Mouse (Mus musculus): Measurements from ENCODE around the gene Rpf2. TPM values are rescaled to one million over a fixed set of nuclear protein-coding genes. Genes with fewer than 3 reads are reported as not detected.

Rpf2 gene
- total and polyA plus RNA-seq, 3 experiments, result 92.8 to 122 TPM; not detected in 1

DNA sequence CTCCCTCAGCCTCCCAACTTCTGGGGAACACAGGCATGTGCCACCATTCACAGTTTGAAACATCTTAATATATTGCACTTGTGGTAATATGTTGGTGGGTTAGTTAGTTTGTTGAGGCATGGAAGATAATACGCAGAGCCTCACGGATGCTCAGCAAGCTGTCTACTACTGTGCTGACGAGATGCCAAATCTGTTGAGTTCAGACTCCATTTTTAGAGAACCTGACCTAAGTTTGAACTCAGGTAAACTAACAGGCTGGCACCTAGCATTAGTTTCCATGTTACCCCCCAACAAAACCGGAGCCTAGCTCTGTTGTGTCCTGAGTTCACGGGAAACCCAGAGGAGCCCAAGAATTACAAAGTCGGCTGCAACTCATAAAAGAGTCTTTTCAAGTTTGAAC, 51.8 kb downstream of the Rpf2 start:
- Histone ChIP-seq H3K36me3 (ENCODE audit: control insufficient read depth in 1 of 2, insufficient read depth in 2 of 2, low read length in 2 of 2) (peaks cover 0 to 13% of the 10 kb centered on the region in 2 experiments; a peak in 2 of 4 replicates), H3K4me1 (ENCODE audit: control insufficient read depth in 1 of 2, insufficient read depth in 2 of 2, low read length in 2 of 2) (peaks cover 13 to 21% of the 10 kb centered on the region in 2 experiments), H3K9ac (ENCODE audit: control insufficient read depth, low read depth, low read length, poor library complexity, severe bottlenecking) (no peak overlapping the region), H3K9me3 (replicated peaks; ENCODE audit: insufficient read depth, low read length) (no peaks in the 10 kb centered on the region), H3K27ac (ENCODE audit: control insufficient read depth, low read depth, low read length) (no peak overlapping the region), H3K79me2 (ENCODE audit: control insufficient read depth, insufficient read depth, low read length, poor library complexity) (no peaks in the 10 kb centered on the region), H3K27me3 (ENCODE audit: control insufficient read depth in 1 of 2, insufficient read depth in 2 of 2, low read length in 2 of 2) (no peaks in the 10 kb centered on the region), H3K4me3 (ENCODE audit: control insufficient read depth in 1 of 2, insufficient read depth in 1 of 2, low read depth in 2 of 2, low read length in 2 of 2) (no peak overlapping the region)
- TF ChIP-seq MYC (IDR thresholded peaks at IDR 0.05; ENCODE audit: low read depth, low read length) (no peak), GATA1 (IDR thresholded peaks at IDR 0.05; ENCODE audit: low read depth, low read length) (no peak)
- DNase-seq (ENCODE audit: low read depth, low spot score), result no peak

DNA sequence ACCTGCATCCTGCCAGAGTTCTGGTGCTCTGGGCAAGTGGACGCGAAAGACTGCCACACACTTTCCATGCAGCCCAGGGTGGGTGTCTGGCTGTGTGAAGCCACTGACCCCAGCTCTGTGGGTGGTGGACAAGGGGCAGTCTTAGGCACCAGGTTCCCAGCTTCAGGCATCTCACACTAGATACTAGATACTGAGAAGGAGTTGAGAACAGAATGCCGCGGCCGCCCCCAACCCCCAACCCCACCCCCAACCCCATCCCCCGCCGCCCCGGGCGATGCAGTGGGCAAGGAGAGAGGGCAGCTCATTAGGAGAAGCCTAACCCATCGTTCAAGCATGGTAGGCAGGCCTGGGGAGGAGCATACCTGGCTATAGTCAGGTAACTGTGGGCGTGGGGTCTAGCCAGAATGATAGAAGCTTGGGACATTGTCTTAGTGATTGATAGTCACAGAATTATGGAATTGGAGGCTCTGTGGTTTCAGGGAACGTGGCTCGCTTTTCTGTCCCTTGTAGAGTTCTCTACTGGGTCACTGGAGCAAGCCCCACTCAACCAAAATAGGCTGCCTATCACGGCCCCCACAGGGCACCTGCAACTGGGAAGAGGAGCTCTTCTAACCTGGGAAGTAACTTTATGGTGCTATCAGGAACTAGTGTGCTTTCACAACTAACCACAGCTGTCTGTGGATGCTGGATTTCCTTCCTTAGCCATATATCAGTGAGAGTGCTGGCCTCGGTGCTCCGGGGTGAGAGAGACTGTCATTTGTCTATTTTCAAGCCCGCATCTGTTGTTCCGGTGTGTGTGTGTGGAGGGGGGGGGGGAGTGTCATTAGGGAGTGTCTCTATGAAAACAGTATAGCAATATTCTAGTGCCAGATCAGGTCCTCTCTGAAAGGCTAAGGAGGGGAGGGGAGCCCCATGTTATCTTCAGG, 54.6 kb downstream of the Rpf2 start:
- no peaks in the 10 kb centered on the region for H3K9me3 ChIP-seq (replicated peaks; ENCODE audit: insufficient read depth, low read length)
- TF ChIP-seq SIN3A (IDR thresholded peaks at IDR 0.05; ENCODE audit: low read length), result no peak; the same call in 1 of the 2 replicates
- TF ChIP-seq ZMIZ1 (IDR thresholded peaks at IDR 0.05; ENCODE audit: low read depth, low read length), result no peak
- TF ChIP-seq POLR2A (IDR thresholded peaks at IDR 0.05; ENCODE audit: control insufficient read depth in 1 of 2, insufficient read depth in 1 of 2, low read depth in 1 of 2, low read length in 2 of 2, poor library complexity in 1 of 2), result no peak
- no peak for TF ChIP-seq MYC (IDR thresholded peaks at IDR 0.05; ENCODE audit: low read depth, low read length)
- TF ChIP-seq GABPA (IDR thresholded peaks at IDR 0.05; ENCODE audit: low read depth, low read length), result no peak
- TF ChIP-seq ELF1 (IDR thresholded peaks at IDR 0.05; ENCODE audit: low read depth, low read length), result 0 out of 2 replicates have a peak, but pooled peaks have one; percentile 6
- no peak for TF ChIP-seq CHD2 (IDR thresholded peaks at IDR 0.05; ENCODE audit: low read length)
- peak; percentile 36; the same call in 1 of the 2 replicates for TF ChIP-seq ETS1 (IDR thresholded peaks at IDR 0.05; ENCODE audit: low read depth, low read length)
- no peak for TF ChIP-seq MAFK (IDR thresholded peaks at IDR 0.05; ENCODE audit: borderline replicate concordance, low read depth, low read length)
- TF ChIP-seq MAZ (IDR thresholded peaks at IDR 0.05; ENCODE audit: low read depth, low read length), result 0 out of 2 replicates have a peak, but pooled peaks have one; percentile 18
- no peak; a peak in 1 of 4 replicates for TF ChIP-seq EP300 (IDR thresholded peaks at IDR 0.05; ENCODE audit: low read depth in 1 of 2, low read length in 2 of 2)
- H3K4me1 ChIP-seq (ENCODE audit: control insufficient read depth in 1 of 2, insufficient read depth in 2 of 2, low read length in 2 of 2), result peaks cover 12 to 21% of the 10 kb centered on the region in 2 experiments
- H3K79me2 ChIP-seq (ENCODE audit: control insufficient read depth, insufficient read depth, low read length, poor library complexity), result no peaks in the 10 kb centered on the region
- H3K27me3 ChIP-seq (ENCODE audit: control insufficient read depth in 1 of 2, insufficient read depth in 2 of 2, low read length in 2 of 2), result no peaks in the 10 kb centered on the region
- peaks cover 0 to 7% of the 10 kb centered on the region in 2 experiments; a peak in 2 of 4 replicates for H3K36me3 ChIP-seq (ENCODE audit: control insufficient read depth in 1 of 2, insufficient read depth in 2 of 2, low read length in 2 of 2)
- peak overlapping the region; percentile 56 to 66 for H3K4me3 ChIP-seq (ENCODE audit: control insufficient read depth in 1 of 2, insufficient read depth in 1 of 2, low read depth in 2 of 2, low read length in 2 of 2)
- H3K27ac ChIP-seq (ENCODE audit: control insufficient read depth, low read depth, low read length), result 0 out of 2 replicates have a peak overlapping the region, but pooled peaks have one; percentile 39
- peak; percentile 67 for DNase-seq (ENCODE audit: low read depth, low spot score)
- peak overlapping the region; percentile 61 for H3K9ac ChIP-seq (ENCODE audit: control insufficient read depth, low read depth, low read length, poor library complexity, severe bottlenecking)

Data from MEL (cell line).